Mouse (Mus musculus) left cerebral cortex, adult 6 months (tissue): ENCODE results near the gene 4930430F08Rik. TPM values are rescaled to one million over a fixed set of nuclear protein-coding genes. Genes with fewer than 3 reads are reported as not detected.

Experiments used
- long read RNA-seq, 2 experiments: library from polyadenylated mRNA; unstranded; transcript quantifications; one replicate each; pipeline ENCODE4 v2.0.0; 2019 to 2020
- polyA plus RNA-seq: library from polyadenylated mRNA; unstranded; fragments of <200 nt; fragmentation: Nextera tagmentation; gene quantifications from 2 replicates; pipeline ENCODE4 v1.2.3, GENCODE M21; 2021

4930430F08Rik gene
- polyA plus RNA-seq: 18.5 and 25.0 TPM in 2 replicates
- long read RNA-seq, experiment 1, transcript 4930430F08Rik-201 (7 exons, 2,564 nt): major isoform, 149 of 208 reads
- long read RNA-seq, experiment 1, partial matches to known transcripts: 18 of 208 reads
- long read RNA-seq, experiment 1, other reads (novel, unspliced or antisense): 40 of 208 reads
- long read RNA-seq, experiment 2, transcript 4930430F08Rik-201 (7 exons, 2,564 nt): major isoform, 33 of 51 reads
- long read RNA-seq, experiment 2, partial matches to known transcripts: 7 of 51 reads
- long read RNA-seq, experiment 2, other reads (novel, unspliced or antisense): 10 of 51 reads

DNA sequence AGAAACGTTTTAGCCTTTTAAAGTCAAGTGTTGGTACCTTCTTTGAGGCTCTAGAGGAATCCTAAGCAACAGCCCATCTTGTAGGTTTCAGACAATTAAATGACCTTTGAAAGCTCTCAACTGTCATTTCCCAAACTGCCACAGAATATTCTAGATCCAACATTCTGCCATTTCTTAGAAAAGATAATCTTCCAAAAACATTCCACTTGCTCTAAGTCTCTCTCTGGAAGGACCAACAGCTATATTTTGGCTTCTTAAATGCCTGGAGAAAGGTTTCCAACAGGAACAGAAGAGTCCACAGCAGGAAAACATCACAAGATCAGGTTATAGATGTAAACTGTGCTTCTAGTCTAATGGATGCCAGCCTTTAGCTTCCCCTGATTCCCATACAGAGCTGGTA is at the start of gene 4930430F08Rik, which contains the start of gene 1700017N19Rik:
TSS of gene 4930430F08Rik (minus strand) at position 101 of the 400 bp plus-strand sequence.
TSS of gene 1700017N19Rik (plus strand) at position 162 of the 400 bp plus-strand sequence.

Other genes with a start within 250 kb of the 4930430F08Rik start
- gene Gm4302, start 249.6 kb downstream of the 4930430F08Rik start, polyA plus RNA-seq: not detected in 2 replicates
- not detected in 2 replicates for gene Gm4303, start 244.5 kb downstream of the 4930430F08Rik start, polyA plus RNA-seq
- gene Gm4305, start 239.3 kb downstream of the 4930430F08Rik start, polyA plus RNA-seq: not detected in 2 replicates
- not detected in 2 replicates for gene Gm4307, start 229.1 kb downstream of the 4930430F08Rik start, polyA plus RNA-seq
- gene Gm4312, start 207.9 kb downstream of the 4930430F08Rik start, polyA plus RNA-seq: not detected in 2 replicates
- gene Tmtc3, start 103.1 kb downstream of the 4930430F08Rik start, polyA plus RNA-seq: 6.3 and 13.0 TPM in 2 replicates
- 3.7 and 3.8 TPM in 2 replicates for gene Cep290, start 102.9 kb downstream of the 4930430F08Rik start, polyA plus RNA-seq
- not detected in 2 replicates for gene 1700017N19Rik, start 61 bp upstream of the 4930430F08Rik start, polyA plus RNA-seq